Mouse (Mus musculus) ES-Bruce4 (cell line): Measurements from ENCODE around the gene Dis3l2.

Experiments
- CTCF ChIP-seq: IDR thresholded peaks from one replicate; pipeline ENCODE4 v1.8.1; 2011; ENCODE audit warnings: low read depth, low read length
- POLR2A ChIP-seq: IDR thresholded peaks from one replicate; pipeline ENCODE4 v1.8.1; 2011; ENCODE audit warnings: low read length; ENCODE audit not compliant: insufficient read depth

GRCm38 (mm10) chr1:86669552-86670273, 33.9 kb upstream of the Dis3l2 start:
- peak; percentile 74 for TF ChIP-seq CTCF
- TF ChIP-seq POLR2A: no peak
